Mouse (Mus musculus): Measurements from ENCODE around the gene Grid2. TPM values are rescaled to one million over a fixed set of nuclear protein-coding genes. Genes with fewer than 3 reads are reported as not detected.
"Not testable (repeated sequence)": the region's sequence is repeated elsewhere in the genome, so short reads cannot be mapped to it uniquely, and the experiment has no call there.

The Grid2 gene
- polyA plus RNA-seq, 1 experiment from 2014 or later = 1.4 TPM

GRCm38 (mm10) chr6:63448175-63448574, 192.5 kb downstream of the Grid2 start:
- ATAC-seq (ENCODE audit: insufficient read depth) (no peak), DNase-seq (no peak)
- no peaks in the 10 kb centered on the region for H3K9me3 ChIP-seq (ENCODE audit: low read depth, low read length)
- H3K4me2 ChIP-seq = no peak overlapping the region
- H3K9ac ChIP-seq = no peak overlapping the region
- H3K27me3 ChIP-seq (ENCODE audit: insufficient read depth, low read length) = no peaks in the 10 kb centered on the region
- H3K27ac ChIP-seq (ENCODE audit: low read depth) = no peak overlapping the region
- H3K4me3 ChIP-seq (ENCODE audit: low read depth, low read length) = no peak overlapping the region
- WGBS = 77% methylated on average over 2 of the region's 2 CpGs
- no peak for TF ChIP-seq CTCF (IDR thresholded peaks at IDR 0.05; ENCODE audit: low read depth)
- no peaks in the 10 kb centered on the region for H3K4me1 ChIP-seq (ENCODE audit: insufficient read depth)
- no peaks in the 10 kb centered on the region for H3K36me3 ChIP-seq (ENCODE audit: insufficient read depth)

GRCm38 (mm10) chr6:63482141-63482540, 226.5 kb downstream of the Grid2 start:
- TF ChIP-seq CTCF (IDR thresholded peaks at IDR 0.05; ENCODE audit: low read depth) = no peak
- Histone ChIP-seq H3K9ac (no peak overlapping the region), H3K9me3 (ENCODE audit: low read depth, low read length) (no peaks in the 10 kb centered on the region), H3K4me3 (ENCODE audit: low read depth, low read length) (no peak overlapping the region), H3K36me3 (ENCODE audit: insufficient read depth) (no peaks in the 10 kb centered on the region), H3K4me1 (ENCODE audit: insufficient read depth) (no peaks in the 10 kb centered on the region), H3K4me2 (no peak overlapping the region), H3K27ac (ENCODE audit: low read depth) (no peak overlapping the region), H3K27me3 (ENCODE audit: insufficient read depth, low read length) (no peaks in the 10 kb centered on the region)
- ATAC-seq (ENCODE audit: insufficient read depth) (no peak), DNase-seq (peak; percentile 21)
- WGBS = 51% methylated on average over 1 of the region's 1 CpGs

GRCm38 (mm10) chr6:63515016-63515415, 259.3 kb downstream of the Grid2 start:
- Histone ChIP-seq H3K4me2 (no peak overlapping the region), H3K4me3 (ENCODE audit: low read depth, low read length) (no peak overlapping the region), H3K27ac (ENCODE audit: low read depth) (no peak overlapping the region), H3K36me3 (ENCODE audit: insufficient read depth) (no peaks in the 10 kb centered on the region), H3K9me3 (ENCODE audit: low read depth, low read length) (no peaks in the 10 kb centered on the region), H3K4me1 (ENCODE audit: insufficient read depth) (no peaks in the 10 kb centered on the region), H3K9ac (no peak overlapping the region), H3K27me3 (ENCODE audit: insufficient read depth, low read length) (no peaks in the 10 kb centered on the region)
- no peak for TF ChIP-seq CTCF (IDR thresholded peaks at IDR 0.05; ENCODE audit: low read depth)
- DNase-seq (no peak), ATAC-seq (ENCODE audit: insufficient read depth) (no peak)
- 94% methylated on average over 1 of the region's 1 CpGs for WGBS

GRCm38 (mm10) chr6:63515957-63516356, 260.3 kb downstream of the Grid2 start:
- Histone ChIP-seq H3K9ac (no peak overlapping the region), H3K27ac (ENCODE audit: low read depth) (no peak overlapping the region), H3K4me2 (no peak overlapping the region), H3K4me3 (ENCODE audit: low read depth, low read length) (no peak overlapping the region), H3K4me1 (ENCODE audit: insufficient read depth) (no peaks in the 10 kb centered on the region), H3K9me3 (ENCODE audit: low read depth, low read length) (no peaks in the 10 kb centered on the region), H3K36me3 (ENCODE audit: insufficient read depth) (no peaks in the 10 kb centered on the region), H3K27me3 (ENCODE audit: insufficient read depth, low read length) (no peaks in the 10 kb centered on the region)
- no peak for DNase-seq
- no peak for TF ChIP-seq CTCF (IDR thresholded peaks at IDR 0.05; ENCODE audit: low read depth)
- WGBS = 74% methylated on average over 6 of the region's 6 CpGs
- ATAC-seq (ENCODE audit: insufficient read depth) = no peak

GRCm38 (mm10) chr6:63531751-63532150, 276.1 kb downstream of the Grid2 start:
- no peaks in the 10 kb centered on the region for H3K27me3 ChIP-seq (ENCODE audit: insufficient read depth, low read length)
- no peak overlapping the region for H3K27ac ChIP-seq (ENCODE audit: low read depth)
- ATAC-seq (ENCODE audit: insufficient read depth) (no peak), DNase-seq (no peak)
- H3K4me2 ChIP-seq = no peak overlapping the region
- no peaks in the 10 kb centered on the region for H3K9me3 ChIP-seq (ENCODE audit: low read depth, low read length)
- H3K4me1 ChIP-seq (ENCODE audit: insufficient read depth) = no peaks in the 10 kb centered on the region
- H3K36me3 ChIP-seq (ENCODE audit: insufficient read depth) = no peaks in the 10 kb centered on the region
- no peak overlapping the region for H3K9ac ChIP-seq
- WGBS = 71% methylated on average over 2 of the region's 2 CpGs
- no peak overlapping the region for H3K4me3 ChIP-seq (ENCODE audit: low read depth, low read length)
- no peak for TF ChIP-seq CTCF (IDR thresholded peaks at IDR 0.05; ENCODE audit: low read depth)

- no peak for TF ChIP-seq CTCF (IDR thresholded peaks at IDR 0.05; ENCODE audit: low read depth)
- H3K27me3 ChIP-seq (ENCODE audit: insufficient read depth, low read length) = no peaks in the 10 kb centered on the region
- no peak overlapping the region for H3K9ac ChIP-seq
- no peak for ATAC-seq (ENCODE audit: insufficient read depth)
- H3K4me3 ChIP-seq (ENCODE audit: low read depth, low read length) = no peak overlapping the region
- no peaks in the 10 kb centered on the region for H3K36me3 ChIP-seq (ENCODE audit: insufficient read depth)
- H3K4me1 ChIP-seq (ENCODE audit: insufficient read depth) = no peaks in the 10 kb centered on the region
- H3K4me2 ChIP-seq = no peak overlapping the region
- no peak overlapping the region for H3K27ac ChIP-seq (ENCODE audit: low read depth)
- no peaks in the 10 kb centered on the region for H3K9me3 ChIP-seq (ENCODE audit: low read depth, low read length)
- DNase-seq = no peak
Observed at GRCm38 (mm10) chr6:63532901-63533300, 277.2 kb downstream of the Grid2 start.

GRCm38 (mm10) chr6:63547741-63548140, 292.1 kb downstream of the Grid2 start:
- Histone ChIP-seq H3K4me2 (no peak overlapping the region), H3K9me3 (ENCODE audit: low read depth, low read length) (no peaks in the 10 kb centered on the region), H3K4me3 (ENCODE audit: low read depth, low read length) (no peak overlapping the region), H3K36me3 (ENCODE audit: insufficient read depth) (no peaks in the 10 kb centered on the region), H3K9ac (no peak overlapping the region), H3K27me3 (ENCODE audit: insufficient read depth, low read length) (no peaks in the 10 kb centered on the region), H3K4me1 (ENCODE audit: insufficient read depth) (no peaks in the 10 kb centered on the region), H3K27ac (ENCODE audit: low read depth) (no peak overlapping the region)
- no peak for DNase-seq
- 68% methylated on average over 4 of the region's 4 CpGs for WGBS
- TF ChIP-seq CTCF (IDR thresholded peaks at IDR 0.05; ENCODE audit: low read depth) = no peak
- no peak for ATAC-seq (ENCODE audit: insufficient read depth)

GRCm38 (mm10) chr6:63568741-63569140, 313.1 kb downstream of the Grid2 start:
- not testable (repeated sequence) for DNase-seq; H3K27me3 ChIP-seq (ENCODE audit: insufficient read depth, low read length); H3K9me3 ChIP-seq (ENCODE audit: low read depth, low read length); H3K9ac ChIP-seq; H3K27ac ChIP-seq (ENCODE audit: low read depth); H3K36me3 ChIP-seq (ENCODE audit: insufficient read depth); H3K4me1 ChIP-seq (ENCODE audit: insufficient read depth); H3K4me3 ChIP-seq (ENCODE audit: low read depth, low read length); H3K4me2 ChIP-seq; ATAC-seq (ENCODE audit: insufficient read depth)
- WGBS = 83% methylated on average over 1 of the region's 1 CpGs
